Mouse (Mus musculus) erythroblast, embryonic 14.5 days (primary cell): ENCODE results near the gene Zkscan7.

Experiments used
- GATA1 ChIP-seq: IDR thresholded peaks from 2 replicates; pipeline ENCODE4 v1.6.1; 2012; ENCODE audit warnings: low read length, inconsistent platforms, mixed read lengths
- TAL1 ChIP-seq: IDR thresholded peaks from 3 replicates; pipeline ENCODE4 v1.6.1; 2012; ENCODE audit warnings: low read length, inconsistent platforms, mixed read lengths

- TF ChIP-seq TAL1: no peak
- TF ChIP-seq GATA1: no peak
Observed at GRCm38 (mm10) chr9:122854526-122854925, 31.0 kb upstream of the Zkscan7 start.
